In genomic region chr1:171563042-171563441, GRCm38 (mm10) we compare ENCODE assay signal across 37 mouse cellular contexts. TPM values are rescaled to one million over a fixed set of nuclear protein-coding genes. Genes with fewer than 3 reads are reported as not detected.
"Had no signal": no experiment of that assay in that cellular context is flagged by ENCODE, and none has a peak within 500 bp of the region (broad histone marks: within the 10 kb centered on the region; RNA-seq: fewer than 3 reads in every experiment).

No protein-coding gene starts in this region.

- H3K4me1 ChIP-seq: hindbrain, embryonic 13.5 days; hindbrain, embryonic 15.5 days; limb, embryonic 12.5 days had no signal

- H3K27me3 ChIP-seq: heart, embryonic 12.5 days; hindbrain, embryonic 15.5 days; limb, embryonic 12.5 days; liver, embryonic 13.5 days; liver, embryonic 15.5 days had no signal

- H3K9me3 ChIP-seq: heart, embryonic 10.5 days; heart, embryonic 12.5 days; hindbrain, embryonic 13.5 days; hindbrain, embryonic 15.5 days; limb, embryonic 10.5 days; limb, embryonic 12.5 days; liver, embryonic 13.5 days; liver, embryonic 15.5 days had no signal

- H3K27ac ChIP-seq: heart, embryonic 10.5 days; hindbrain, embryonic 13.5 days; hindbrain, embryonic 15.5 days; hindbrain, postnatal 0 days; layer of hippocampus, adult 2 months; left cerebral cortex, adult 2 months; limb, embryonic 10.5 days; limb, embryonic 12.5 days; liver, embryonic 13.5 days; liver, embryonic 15.5 days had no signal

- H3K4me2 ChIP-seq: heart, embryonic 12.5 days; hindbrain, embryonic 13.5 days; hindbrain, embryonic 15.5 days; limb, embryonic 12.5 days; liver, embryonic 11.5 days; liver, embryonic 13.5 days; liver, embryonic 15.5 days had no signal

- H3K36me3 ChIP-seq: heart, embryonic 10.5 days; heart, embryonic 12.5 days; hindbrain, embryonic 13.5 days; hindbrain, embryonic 15.5 days; limb, embryonic 10.5 days; limb, embryonic 12.5 days; liver, embryonic 13.5 days; liver, embryonic 15.5 days had no signal

- H3K9ac ChIP-seq: heart, embryonic 12.5 days; hindbrain, embryonic 13.5 days; hindbrain, embryonic 15.5 days; limb, embryonic 12.5 days; liver, embryonic 13.5 days; liver, embryonic 15.5 days had no signal

- H3K4me3 ChIP-seq: heart, embryonic 10.5 days; heart, embryonic 12.5 days; hindbrain, embryonic 13.5 days; hindbrain, embryonic 15.5 days; layer of hippocampus, adult 2 months; left cerebral cortex, adult 2 months; limb, embryonic 10.5 days; limb, embryonic 12.5 days; liver, embryonic 13.5 days; liver, embryonic 15.5 days had no signal

- ATAC-seq: hindbrain, postnatal 0 days; intestine, embryonic 16.5 days had no signal

- DNase-seq: gastrocnemius, postnatal 14 days; gastrocnemius, postnatal 36 days; heart, adult 18-20 months; heart, postnatal 10 days; heart, postnatal 36 days; kidney, adult 18-20 months; kidney, adult 8-10 months; kidney, postnatal 10 days; kidney, postnatal 25 days; kidney, postnatal 4 days; liver; liver, embryonic 13.5 days had no signal

RNA-seq across cellular contexts. Expression of gene Cd244a, which starts 4.0 kb away (rescaled TPM):
- total RNA-seq: gastrocnemius, postnatal 14 days; gastrocnemius, postnatal 36 days; layer of hippocampus, adult 2 months; layer of hippocampus, postnatal 10 days; layer of hippocampus, postnatal 25 days; left cerebral cortex, adult 2 months; left cerebral cortex, postnatal 14 days; left cerebral cortex, postnatal 36 days had no signal
- polyA plus RNA-seq: heart, embryonic 12.5 days; heart, embryonic 14.5 days; hindbrain, embryonic 11.5 days; hindbrain, embryonic 15.5 days; hindbrain, postnatal 0 days; kidney, embryonic 14.5 days; limb, embryonic 10.5 days had no signal

RNA-seq across cellular contexts. Expression of gene Itln1, which starts 27.9 kb away (rescaled TPM):
- total RNA-seq: gastrocnemius, adult 18-20 months; gastrocnemius, adult 8-10 months; gastrocnemius, postnatal 14 days; gastrocnemius, postnatal 36 days; heart, adult 18-20 months; heart, adult 8-10 months; heart, postnatal 10 days; heart, postnatal 36 days; hematopoietic stem cell, adult 5-6 weeks; hindbrain, postnatal 0 days; layer of hippocampus, adult 2 months; layer of hippocampus, postnatal 10 days; layer of hippocampus, postnatal 25 days; left cerebral cortex, adult 2 months; left cerebral cortex, postnatal 14 days; left cerebral cortex, postnatal 36 days had no signal
- polyA plus RNA-seq: heart, embryonic 10.5 days; heart, embryonic 12.5 days; heart, embryonic 14.5 days; hindbrain, embryonic 11.5 days; hindbrain, embryonic 13.5 days; hindbrain, embryonic 15.5 days; hindbrain, postnatal 0 days; intestine, embryonic 14.5 days; kidney, embryonic 14.5 days; kidney, embryonic 16.5 days; limb, embryonic 10.5 days; limb, embryonic 12.5 days; liver, embryonic 11.5 days; liver, embryonic 13.5 days; liver, embryonic 15.5 days had no signal

RNA-seq across cellular contexts. Expression of gene Ly9, which starts 44.2 kb away (rescaled TPM):
- total RNA-seq: layer of hippocampus, adult 2 months; left cerebral cortex, adult 2 months; left cerebral cortex, postnatal 14 days; left cerebral cortex, postnatal 36 days had no signal
- polyA plus RNA-seq: heart, embryonic 10.5 days; heart, embryonic 14.5 days; hindbrain, embryonic 11.5 days; hindbrain, postnatal 0 days; kidney, embryonic 14.5 days; limb, embryonic 10.5 days had no signal
